Mouse (Mus musculus) cortical plate, adult 2 months (tissue): ENCODE data around the gene Twnk. TPM values are rescaled to one million over a fixed set of nuclear protein-coding genes. Genes with fewer than 3 reads are reported as not detected.

Source experiments
- H3K27ac ChIP-seq: fragments of 200-500 bp; 2 replicates; pipeline ENCODE4 v1.5.1; 2012; ENCODE audit warnings: low read length, control low read depth, inconsistent platforms; ENCODE audit not compliant: insufficient read depth
- H3K4me1 ChIP-seq: fragments of 200-500 bp; 2 replicates; pipeline ENCODE4 v1.6.1; 2011; ENCODE audit warnings: low read length; ENCODE audit not compliant: control insufficient read depth, insufficient read depth
- H3K4me3 ChIP-seq: fragments of 200-500 bp; 2 replicates; pipeline ENCODE4 v1.5.1; 2011; ENCODE audit warnings: mild to moderate bottlenecking, low read length, control low read depth; ENCODE audit not compliant: insufficient read depth
- CTCF ChIP-seq: fragments of 200-500 bp; IDR thresholded peaks from 2 replicates; pipeline ENCODE4 v1.5.1; 2011; ENCODE audit warnings: mild to moderate bottlenecking, control low read depth, low read length; ENCODE audit not compliant: insufficient read depth; ENCODE audit errors: extremely low read depth
- POLR2A ChIP-seq: fragments of 200-500 bp; IDR thresholded peaks from 2 replicates; pipeline ENCODE4 v1.6.1; 2011; ENCODE audit warnings: mild to moderate bottlenecking, low read length, control low read depth; ENCODE audit not compliant: insufficient read depth; ENCODE audit errors: extremely low read depth
- polyA plus RNA-seq: library from polyadenylated mRNA; depleted of rRNA; stranded (reverse); fragments of >200 nt; gene quantifications from 2 replicates; pipeline ENCODE4 v1.2.3, GENCODE M21; 2012

Twnk gene
- polyA plus RNA-seq, 1 experiment = 10.7 TPM

GRCm38 (mm10) chr19:45047417-45047934, 42.0 kb downstream of the Twnk start, which contains the start of gene Sfxn3:
TSS of gene Sfxn3 (plus strand) at chr19:45047503.
- TF ChIP-seq CTCF (peak; percentile 47; the same call in 1 of the 2 replicates), POLR2A (peak; percentile 86)
- Histone ChIP-seq H3K27ac (peak within 1 kb of the TSS; percentile 93), H3K4me3 (peak within 1 kb of the TSS; percentile 59), H3K4me1 (peaks cover 2% of the 10 kb centered on the region)

GRCm38 (mm10) chr19:45047935-45048643, 42.6 kb downstream of the Twnk start:
- TF ChIP-seq POLR2A (peak; percentile 64), CTCF (no peak)
- Histone ChIP-seq H3K4me3 (peak overlapping the region; percentile 59), H3K27ac (peak overlapping the region; percentile 93), H3K4me1 (peaks cover 2% of the 10 kb centered on the region)

GRCm38 (mm10) chr19:45048644-45049365, 43.3 kb downstream of the Twnk start:
- no peak for TF ChIP-seq POLR2A
- TF ChIP-seq CTCF = no peak
- H3K4me1 ChIP-seq = peaks cover 2% of the 10 kb centered on the region
- H3K27ac ChIP-seq = peak overlapping the region; percentile 93
- H3K4me3 ChIP-seq = peak overlapping the region; percentile 59

DNA sequence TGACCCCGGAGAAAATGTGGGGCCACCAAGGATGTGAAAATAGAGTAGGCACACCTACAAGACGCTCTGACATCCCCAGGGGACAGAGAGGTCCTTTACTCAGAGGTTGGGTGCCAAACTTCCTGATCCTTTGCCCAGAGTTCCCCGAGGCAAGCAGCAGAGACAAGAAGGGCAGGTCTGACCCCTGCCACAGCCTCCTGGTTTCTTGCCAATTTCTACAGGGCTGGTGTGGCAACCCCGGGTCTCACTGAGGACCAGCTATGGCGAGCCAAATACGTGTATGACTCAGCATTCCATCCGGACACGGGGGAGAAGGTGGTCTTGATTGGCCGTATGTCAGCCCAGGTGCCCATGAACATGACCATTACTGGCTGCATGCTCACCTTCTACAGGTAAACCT, 44.1 kb downstream of the Twnk start:
- Histone ChIP-seq H3K4me3 (peak overlapping the region; percentile 59), H3K4me1 (peaks cover 2% of the 10 kb centered on the region), H3K27ac (peak overlapping the region; percentile 93)
- no peak for TF ChIP-seq POLR2A
- no peak for TF ChIP-seq CTCF

DNA sequence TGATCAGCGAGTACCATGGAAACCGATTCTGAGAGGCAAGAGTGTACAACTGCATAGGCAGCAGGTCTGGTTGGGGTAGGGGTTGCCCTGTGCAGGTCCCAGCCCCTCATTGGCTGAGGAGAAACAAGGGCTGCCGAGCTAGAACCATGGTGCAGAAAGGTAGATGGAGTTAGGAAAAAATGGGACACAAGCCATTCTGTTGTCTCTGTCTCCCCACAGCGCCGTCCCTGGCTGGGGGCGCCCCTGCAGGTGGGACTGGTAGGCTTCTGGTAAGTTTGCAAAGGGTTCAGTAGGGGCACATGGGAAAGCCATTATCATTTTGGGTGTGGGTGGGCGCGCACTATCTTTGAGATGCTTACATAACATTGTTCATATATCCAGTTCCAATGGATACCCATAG, 48.0 kb downstream of the Twnk start:
- Histone ChIP-seq H3K27ac (0 out of 2 replicates have a peak overlapping the region, but pooled peaks have one; percentile 18), H3K4me3 (no peak overlapping the region), H3K4me1 (peaks cover 9% of the 10 kb centered on the region)
- TF ChIP-seq POLR2A (no peak), CTCF (no peak)

- Histone ChIP-seq H3K4me1 (peaks cover 7% of the 10 kb centered on the region), H3K27ac (peak overlapping the region; percentile 89), H3K4me3 (no peak overlapping the region)
- no peak for TF ChIP-seq POLR2A
- no peak for TF ChIP-seq CTCF
These were observed 49.6 kb downstream of the Twnk start for GRCm38 (mm10) chr19:45054892-45055690.

GRCm38 (mm10) chr19:45056364-45056763, 50.9 kb downstream of the Twnk start:
- TF ChIP-seq POLR2A = no peak
- peak; percentile 62 for TF ChIP-seq CTCF
- Histone ChIP-seq H3K4me3 (no peak overlapping the region), H3K27ac (no peak overlapping the region), H3K4me1 (peaks cover 7% of the 10 kb centered on the region)

- H3K27ac ChIP-seq = no peak overlapping the region
- H3K4me1 ChIP-seq = peaks cover 7% of the 10 kb centered on the region
- no peak overlapping the region; the same call in 1 of the 2 replicates for H3K4me3 ChIP-seq
- 0 out of 2 replicates have a peak, but pooled peaks have one; percentile 15 for TF ChIP-seq POLR2A
- TF ChIP-seq CTCF = no peak
These were observed 51.6 kb downstream of the Twnk start for GRCm38 (mm10) chr19:45056908-45057698.
